Mouse (Mus musculus) G1E (cell line): ENCODE measurements at regions not wholly inside any gene's neighbourhood (a gene's known extent, or its start where the extent isn't known, plus 50 kb on each side); places are given as distances from the start of the nearest gene placed in this dataset.

Experiments used
- CTCF ChIP-seq: IDR thresholded peaks from 2 replicates; pipeline ENCODE4 v1.5.1; 2012; ENCODE audit warnings: low read depth, low read length, inconsistent platforms, mixed read lengths
- GATA1 ChIP-seq: IDR thresholded peaks from 2 replicates; pipeline ENCODE4 v1.6.1; 2012; ENCODE audit warnings: borderline replicate concordance, low read length, inconsistent platforms, mixed read lengths
- POLR2AphosphoS5 ChIP-seq: IDR thresholded peaks from 2 replicates; pipeline ENCODE4 v1.6.1; 2012; ENCODE audit warnings: low read depth, low read length, inconsistent platforms; ENCODE audit not compliant: insufficient replicate concordance

DNA sequence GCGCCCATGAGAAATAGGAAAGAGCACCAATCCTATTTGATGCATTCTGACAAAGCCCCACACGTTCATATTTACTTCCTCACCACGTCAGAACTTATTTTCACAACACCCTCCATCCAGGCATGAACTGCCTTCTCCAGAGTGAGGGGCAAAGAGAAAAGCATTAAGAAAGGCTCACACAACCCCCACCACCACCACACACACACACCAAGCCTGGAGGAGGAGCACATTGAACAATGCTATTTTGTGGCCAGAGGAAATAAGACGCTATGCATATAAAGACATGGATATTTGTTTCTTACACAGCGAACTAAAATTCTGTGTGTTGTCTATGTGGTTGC lies 142.9 kb upstream of the Gpc5 start:
- TF ChIP-seq CTCF = no peak
- TF ChIP-seq POLR2AphosphoS5 = no peak
- no peak for TF ChIP-seq GATA1
